Mouse (Mus musculus) forebrain, embryonic 11.5 days (tissue): ENCODE results near the gene Tfec. TPM values are rescaled to one million over a fixed set of nuclear protein-coding genes. Genes with fewer than 3 reads are reported as not detected.

Source experiments
- ATAC-seq: fragments of 200-750 bp; cut with Nextera tagmentation; replicated peaks from 2 replicates; pipeline ENCODE4 v1.8.0; 2017; ENCODE audit warnings: moderate TSS enrichment; ENCODE audit not compliant: low FRiP score
- DNase-seq: peaks from one replicate; pipeline ENCODE4 v3.0.0-alpha.2; 2017; ENCODE audit warnings: low spot score
- H3K27ac ChIP-seq: fragments of 300-500 bp; sonication (generic); 2 replicates; pipeline ENCODE4 v1.5.1; 2014; ENCODE audit warnings: low read depth, low read length
- H3K27me3 ChIP-seq: fragments of 300-500 bp; sonication (generic); 2 replicates; pipeline ENCODE4 v1.6.1; 2014; ENCODE audit warnings: mild to moderate bottlenecking, low read length, mixed read lengths; ENCODE audit not compliant: control insufficient read depth, insufficient read depth
- H3K36me3 ChIP-seq: fragments of 300-500 bp; sonication (generic); 2 replicates; pipeline ENCODE4 v1.6.1; 2014; ENCODE audit warnings: mild to moderate bottlenecking, low read length, moderate library complexity, mixed read lengths; ENCODE audit not compliant: control insufficient read depth, insufficient read depth
- H3K4me1 ChIP-seq: fragments of 300-500 bp; sonication (generic); replicated peaks from 2 replicates; pipeline ENCODE4 v1.6.1; 2014; ENCODE audit warnings: low read length, mixed read lengths; ENCODE audit not compliant: control insufficient read depth, insufficient read depth
- H3K4me2 ChIP-seq: fragments of 300-500 bp; sonication (generic); 2 replicates; pipeline ENCODE4 v1.6.1; 2014; ENCODE audit warnings: low read depth, mild to moderate bottlenecking, low read length, moderate library complexity, mixed read lengths; ENCODE audit not compliant: severe bottlenecking
- H3K4me3 ChIP-seq: fragments of 300-500 bp; sonication (generic); 2 replicates; pipeline ENCODE4 v1.5.1; 2014; ENCODE audit warnings: low read depth, low read length
- H3K9ac ChIP-seq: fragments of 300-500 bp; sonication (generic); 2 replicates; pipeline ENCODE4 v1.6.1; 2014; ENCODE audit warnings: low read length
- H3K9me3 ChIP-seq: fragments of 300-500 bp; sonication (generic); 2 replicates; pipeline ENCODE4 v1.6.1; 2016; ENCODE audit warnings: low read length, mixed read lengths; ENCODE audit not compliant: control insufficient read depth
- WGBS: fragments of 180-500 bp; shearing (Covaris S2); extraction: QIAGEN DNeasy Blood & Tissue Kit; methylation state at CpG from one replicate; pipeline ENCODE4 v1.1.7; 2014; 5-methylcytosine and 5-hydroxymethylcytosine counted together
- polyA plus RNA-seq: library from polyadenylated mRNA; unstranded; fragments of >200 nt; fragmentation: Nextera tagmentation; extraction: Ambion mirVana; gene quantifications from 2 replicates; pipeline ENCODE4 v1.2.1, GENCODE M21; 2014

The Tfec gene
- polyA plus RNA-seq, 1 experiment from 2014 or later: 1.0 TPM

- Histone ChIP-seq H3K9ac (no peak overlapping the region), H3K4me3 (no peak overlapping the region), H3K9me3 (no peaks in the 10 kb centered on the region), H3K4me2 (no peak overlapping the region), H3K4me1 (no peaks in the 10 kb centered on the region), H3K36me3 (no peaks in the 10 kb centered on the region), H3K27ac (no peak overlapping the region), H3K27me3 (no peaks in the 10 kb centered on the region)
- ATAC-seq (no peak), DNase-seq (no peak)
- WGBS: 88% methylated on average over 2 of the region's 2 CpGs
These were observed 24.2 kb downstream of the Tfec start for GRCm38 (mm10) chr6:16874021-16874542.

- H3K9me3 ChIP-seq: no peaks in the 10 kb centered on the region
- H3K4me1 ChIP-seq: no peaks in the 10 kb centered on the region
- no peak overlapping the region for H3K4me3 ChIP-seq
- DNase-seq (no peak), ATAC-seq (no peak)
- H3K27me3 ChIP-seq: no peaks in the 10 kb centered on the region
- no peak overlapping the region for H3K27ac ChIP-seq
- H3K9ac ChIP-seq: no peak overlapping the region
- H3K4me2 ChIP-seq: no peak overlapping the region
- no peaks in the 10 kb centered on the region for H3K36me3 ChIP-seq
- WGBS: 40% methylated on average over 2 of the region's 2 CpGs
These were observed 28.2 kb downstream of the Tfec start for GRCm38 (mm10) chr6:16870067-16870466.

DNA sequence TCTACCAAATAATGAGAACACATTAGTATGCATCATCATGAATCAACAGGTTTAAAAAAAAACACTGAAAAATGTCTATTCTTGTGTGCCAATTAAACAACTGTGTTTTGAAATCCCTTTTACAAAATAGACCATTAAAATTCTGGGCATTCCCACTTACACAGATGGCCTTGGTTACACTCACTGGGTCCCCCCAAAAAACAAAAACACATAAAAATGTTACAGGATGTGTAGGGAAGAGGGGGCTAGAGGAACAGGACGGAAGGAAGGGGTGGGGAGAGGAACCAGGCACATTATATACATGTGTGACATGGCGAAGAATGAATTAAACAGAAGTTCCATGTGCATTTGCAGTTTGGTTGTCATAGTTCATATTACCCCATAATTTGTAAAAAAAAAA lies 29.9 kb downstream of the Tfec start:
- DNase-seq: no peak
- Histone ChIP-seq H3K36me3 (no peaks in the 10 kb centered on the region), H3K9me3 (no peaks in the 10 kb centered on the region), H3K4me2 (no peak overlapping the region), H3K27me3 (no peaks in the 10 kb centered on the region), H3K27ac (no peak overlapping the region), H3K4me3 (no peak overlapping the region), H3K4me1 (no peaks in the 10 kb centered on the region), H3K9ac (no peak overlapping the region)
- WGBS: 79% methylated on average over 2 of the region's 2 CpGs
- no peak for ATAC-seq

DNA sequence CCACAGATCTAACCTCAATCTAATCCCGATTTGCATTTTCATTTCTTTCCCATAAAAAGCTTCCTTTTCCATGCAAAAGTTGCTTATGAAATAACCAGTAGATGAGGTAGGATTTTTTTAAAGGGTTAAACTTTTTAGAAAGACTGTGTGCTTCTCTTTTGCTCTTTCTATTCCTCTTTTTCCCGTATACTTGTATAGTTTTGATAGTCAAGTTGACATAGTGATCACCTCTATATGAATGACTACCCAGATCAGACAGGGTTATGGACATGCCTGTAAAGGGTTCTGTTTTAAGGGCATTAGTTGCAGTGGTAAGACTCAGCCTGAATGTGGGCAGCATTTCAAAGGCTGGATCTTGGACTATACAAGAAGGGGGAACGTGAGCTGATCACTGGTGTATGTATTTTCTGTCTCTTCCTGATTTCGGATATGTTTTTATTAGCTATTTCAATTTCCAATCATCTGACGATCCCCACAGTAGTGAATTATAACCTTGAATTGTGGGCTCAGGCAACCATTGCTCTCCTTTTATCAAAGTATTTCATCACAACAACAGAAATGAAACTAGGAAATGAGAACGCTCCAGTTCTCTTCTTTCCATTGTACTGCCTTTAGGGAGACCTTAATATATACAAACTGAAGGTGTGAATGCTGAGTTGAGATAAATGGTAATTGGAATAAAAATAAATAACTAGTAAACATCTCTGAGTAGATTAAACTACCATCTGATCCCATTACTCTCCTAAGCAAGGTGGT lies 35.3 kb downstream of the Tfec start:
- Histone ChIP-seq H3K36me3 (no peaks in the 10 kb centered on the region), H3K9ac (no peak overlapping the region), H3K27ac (no peak overlapping the region), H3K9me3 (no peaks in the 10 kb centered on the region), H3K4me2 (no peak overlapping the region), H3K27me3 (no peaks in the 10 kb centered on the region), H3K4me1 (no peaks in the 10 kb centered on the region), H3K4me3 (no peak overlapping the region)
- ATAC-seq (no peak), DNase-seq (no peak)
- WGBS: 94% methylated on average over 6 of the region's 6 CpGs

GRCm38 (mm10) chr6:16862050-16862449 lies 36.2 kb downstream of the Tfec start:
- ATAC-seq: no peak
- Histone ChIP-seq H3K27me3 (no peaks in the 10 kb centered on the region), H3K9me3 (no peaks in the 10 kb centered on the region), H3K9ac (no peak overlapping the region), H3K4me3 (no peak overlapping the region), H3K27ac (no peak overlapping the region), H3K4me2 (no peak overlapping the region), H3K4me1 (no peaks in the 10 kb centered on the region), H3K36me3 (no peaks in the 10 kb centered on the region)
- 90% methylated on average over 3 of the region's 3 CpGs for WGBS
- no peak for DNase-seq

DNA sequence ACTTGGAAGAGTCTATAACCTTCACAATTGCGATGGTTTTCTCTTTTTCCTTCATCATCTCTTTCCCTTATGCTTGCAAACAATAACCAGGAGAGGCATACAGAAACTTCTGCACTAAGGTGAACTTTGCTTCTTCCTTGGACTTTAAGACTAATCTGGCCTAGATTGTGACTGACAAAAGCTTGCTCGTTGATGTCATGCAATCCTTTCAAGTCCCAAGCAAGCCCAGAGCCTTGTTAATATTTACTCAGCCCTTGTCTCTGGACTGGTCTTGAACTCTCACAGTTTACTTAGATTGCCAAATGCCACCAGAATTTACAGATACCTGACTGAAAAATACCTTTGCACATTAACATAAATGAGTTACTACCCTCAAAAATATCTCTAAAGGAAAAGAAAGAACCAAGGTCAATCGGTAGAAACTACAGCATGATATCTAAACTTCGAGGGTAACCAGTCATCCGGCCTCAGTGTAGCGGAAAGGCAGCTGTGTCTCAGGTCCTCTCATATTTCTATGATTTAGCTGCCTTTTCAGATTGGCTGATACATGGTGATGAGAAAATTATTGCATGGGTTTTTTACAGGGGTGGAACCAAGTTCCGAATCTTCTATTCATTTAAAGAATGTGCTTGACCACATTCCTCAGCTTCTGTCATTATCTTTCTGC lies 42.2 kb downstream of the Tfec start:
- no peaks in the 10 kb centered on the region for H3K36me3 ChIP-seq
- no peaks in the 10 kb centered on the region for H3K9me3 ChIP-seq
- no peak overlapping the region for H3K27ac ChIP-seq
- H3K27me3 ChIP-seq: no peaks in the 10 kb centered on the region
- WGBS: 89% methylated on average over 7 of the region's 7 CpGs
- H3K4me3 ChIP-seq: no peak overlapping the region
- ATAC-seq (no peak), DNase-seq (no peak)
- no peak overlapping the region for H3K4me2 ChIP-seq
- H3K4me1 ChIP-seq: no peaks in the 10 kb centered on the region
- no peak overlapping the region for H3K9ac ChIP-seq

- Histone ChIP-seq H3K4me3 (no peak overlapping the region), H3K27me3 (no peaks in the 10 kb centered on the region), H3K4me2 (no peak overlapping the region), H3K27ac (no peak overlapping the region), H3K9ac (no peak overlapping the region), H3K36me3 (no peaks in the 10 kb centered on the region), H3K4me1 (no peaks in the 10 kb centered on the region), H3K9me3 (no peaks in the 10 kb centered on the region)
- ATAC-seq (no peak), DNase-seq (no peak)
- WGBS: 87% methylated on average over 9 of the region's 9 CpGs
These were observed 43.3 kb downstream of the Tfec start for GRCm38 (mm10) chr6:16854977-16855376.

DNA sequence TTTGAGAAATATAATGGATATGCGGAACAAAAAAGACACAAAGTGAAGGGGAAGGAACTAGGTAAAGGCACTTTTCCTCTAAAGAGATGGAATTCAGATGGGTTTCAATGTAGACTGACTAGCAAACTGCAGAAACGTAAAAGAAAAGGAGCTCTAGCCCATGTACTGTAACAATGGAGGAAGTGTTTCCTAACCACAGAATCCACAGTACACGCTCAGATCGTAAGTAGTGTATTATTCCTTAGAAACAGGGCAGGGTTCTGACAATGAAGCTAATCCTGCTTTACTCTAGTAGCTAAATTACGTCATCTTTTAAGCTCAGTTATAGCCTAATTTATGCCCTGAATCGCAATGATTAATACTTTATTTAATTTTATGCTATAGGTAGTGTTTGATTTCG lies 51.7 kb downstream of the Tfec start:
- Histone ChIP-seq H3K9ac (no peak overlapping the region), H3K27me3 (no peaks in the 10 kb centered on the region), H3K4me1 (no peaks in the 10 kb centered on the region), H3K9me3 (no peaks in the 10 kb centered on the region), H3K36me3 (no peaks in the 10 kb centered on the region), H3K4me3 (no peak overlapping the region), H3K4me2 (no peak overlapping the region), H3K27ac (no peak overlapping the region)
- WGBS: 82% methylated on average over 7 of the region's 7 CpGs
- DNase-seq (no peak), ATAC-seq (no peak)

DNA sequence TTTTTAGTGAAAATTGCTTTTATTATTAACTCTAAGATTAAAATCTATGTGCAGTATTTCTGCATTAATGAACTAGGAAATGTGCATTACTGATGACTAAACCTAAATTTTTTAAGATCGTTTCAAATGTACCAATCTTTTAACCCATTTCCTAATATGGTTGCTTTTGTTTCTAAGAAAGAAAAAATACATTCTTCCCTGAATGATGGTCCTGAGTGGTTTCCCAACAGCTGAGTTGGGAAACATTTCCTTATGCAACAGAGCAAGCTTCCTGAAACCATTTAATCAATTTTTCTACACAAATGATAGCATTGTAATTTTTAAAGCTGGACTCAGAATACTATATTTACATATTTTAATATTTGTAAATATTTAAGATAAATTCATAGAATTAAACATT lies 62.6 kb downstream of the Tfec start:
- Histone ChIP-seq H3K4me3 (no peak overlapping the region), H3K9me3 (no peaks in the 10 kb centered on the region), H3K36me3 (no peaks in the 10 kb centered on the region), H3K27me3 (no peaks in the 10 kb centered on the region), H3K9ac (no peak overlapping the region), H3K27ac (no peak overlapping the region), H3K4me1 (no peaks in the 10 kb centered on the region), H3K4me2 (no peak overlapping the region)
- DNase-seq: no peak
- WGBS: 85% methylated on average over 1 of the region's 1 CpGs
- no peak for ATAC-seq
